Mouse (Mus musculus): ENCODE measurements around the gene Vwa3a. TPM values are rescaled to one million over a fixed set of nuclear protein-coding genes. Genes with fewer than 3 reads are reported as not detected.

Gene Vwa3a
- not detected for polyA plus RNA-seq (2017; shearing (Covaris generic))

GRCm38 (mm10) chr7:120739018-120739417 lies at the start of gene Vwa3a:
Gene Vwa3a (plus strand): TSS chr7:120739318.

GRCm38 (mm10) chr7:120811834-120812415 lies 72.8 kb downstream of the Vwa3a start, which contains the start of gene Gm5737:
Gene Gm5737 (plus strand): TSS chr7:120812365.

GRCm38 (mm10) chr7:120842345-120843036 lies 103.4 kb downstream of the Vwa3a start, which contains the start of gene Eef2k:
Gene Eef2k (plus strand): TSS chr7:120842831.

Other genes starting within 250 kb of the Vwa3a start
- 123 TPM for gene Uqcrc2, start 104.1 kb upstream of the Vwa3a start, polyA plus RNA-seq (2017; shearing (Covaris generic))
- gene Pdzd9, start 69.0 kb upstream of the Vwa3a start, polyA plus RNA-seq (2017; shearing (Covaris generic)): not detected
- 15.1 TPM for gene Mosmo, start 61.7 kb upstream of the Vwa3a start, polyA plus RNA-seq (2017; shearing (Covaris generic))
- gene Gm5737, start 73.0 kb downstream of the Vwa3a start, polyA plus RNA-seq (2017; shearing (Covaris generic)): not detected
- gene Eef2k, start 103.5 kb downstream of the Vwa3a start, polyA plus RNA-seq (2017; shearing (Covaris generic)): 8.9 TPM
- 26.9 TPM for gene Polr3e, start 178.4 kb downstream of the Vwa3a start, polyA plus RNA-seq (2017; shearing (Covaris generic))
- gene Cdr2, start 243.0 kb downstream of the Vwa3a start, polyA plus RNA-seq (2017; shearing (Covaris generic)): 12.2 TPM
- gene Mfsd13b, start 243.2 kb downstream of the Vwa3a start, polyA plus RNA-seq (2017; shearing (Covaris generic)): 0.67 TPM

Measured in naive thymus-derived CD4-positive, alpha-beta T cell, adult 5 months (primary cell).